19 mouse cellular contexts compared by ENCODE assay signal in the genomic region with DNA sequence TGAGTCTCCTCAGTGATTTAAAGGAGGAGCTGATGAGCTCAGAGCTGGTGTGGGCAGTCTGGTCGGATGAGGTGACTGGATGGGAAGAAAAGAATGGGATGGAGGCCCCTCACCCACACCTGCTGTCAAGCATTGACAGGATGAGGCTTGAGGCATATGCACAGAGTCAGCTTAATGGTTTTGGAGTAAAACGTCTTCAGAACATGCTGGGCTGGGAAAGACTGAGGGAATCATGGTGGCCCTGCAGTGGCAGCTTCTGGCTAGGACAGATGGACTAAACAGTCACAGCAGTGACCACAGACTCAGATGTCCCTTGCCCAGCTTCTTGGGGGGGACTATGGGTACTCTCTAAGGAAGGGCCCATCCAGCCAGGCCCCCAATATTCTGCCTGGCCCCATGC. TPM values are rescaled to one million over a fixed set of nuclear protein-coding genes. Genes with fewer than 3 reads are reported as not detected.
DNase-seq lines count a peak whose midpoint lies in the region; ATAC-seq and TF ChIP-seq lines count a peak whose summit lies in the region.
"Had no signal": no experiment of that assay in that cellular context is flagged by ENCODE, and none has a peak within 500 bp of the region (broad histone marks: within the 10 kb centered on the region; RNA-seq: fewer than 3 reads in every experiment).

No protein-coding gene starts in this region.

- peak; percentile 54 to 59 for DNase-seq in cerebellum, postnatal 10 days
- DNase-seq in cerebellum, adult 11-12 months: no peak
- no peak for DNase-seq in hindbrain, postnatal 0 days (ENCODE audit: low spot score)
- DNase-seq: adrenal gland, adult 2 months; adrenal gland, adult 8-10 months; adrenal gland, postnatal 10 days; adrenal gland, postnatal 14 days; adrenal gland, postnatal 25 days; adrenal gland, postnatal 36 days; B cell, adult 2 months; cerebellum, adult 11 months; cerebellum, adult 18-20 months; cerebellum, adult 2 months had no signal

- ATAC-seq in hindbrain, postnatal 0 days: 0 out of 2 replicates have a peak, but pooled peaks have one; percentile 15
- no peak for ATAC-seq in hindbrain, embryonic 13.5 days (ENCODE audit: low FRiP score)
- ATAC-seq: activated CD4-positive, CD25-positive, alpha-beta regulatory T cell, adult 4 months; CD4-positive, CD25-positive, alpha-beta regulatory T cell, adult 4 months; Patski had no signal

- no peak overlapping the region for H3K27ac ChIP-seq in hindbrain, postnatal 0 days
- no peak overlapping the region for H3K27ac ChIP-seq in hindbrain, embryonic 13.5 days

- WGBS in hindbrain, postnatal 0 days: 49% methylated on average over 2 of the region's 2 CpGs
- 48% methylated on average over 2 of the region's 2 CpGs for WGBS in hindbrain, embryonic 13.5 days

- no peak for TF ChIP-seq CTCF in hindbrain, postnatal 0 days (IDR thresholded peaks at IDR 0.05; ENCODE audit: low read depth)

- no peak overlapping the region for H3K4me3 ChIP-seq in hindbrain, postnatal 0 days (ENCODE audit: low read length)
- H3K4me3 ChIP-seq in hindbrain, embryonic 13.5 days: no peak overlapping the region

- no peak overlapping the region for H3K9ac ChIP-seq in hindbrain, postnatal 0 days (replicated peaks; ENCODE audit: low read length)
- no peak overlapping the region for H3K9ac ChIP-seq in hindbrain, embryonic 13.5 days

- 0 out of 2 replicates have a peak, but pooled peaks cover 6% of the 10 kb centered on the region for H3K4me1 ChIP-seq in hindbrain, postnatal 0 days (ENCODE audit: insufficient read depth, low read length)
- H3K4me1 ChIP-seq in hindbrain, embryonic 13.5 days (replicated peaks): no peaks in the 10 kb centered on the region

- no peaks in the 10 kb centered on the region for H3K36me3 ChIP-seq in hindbrain, postnatal 0 days (ENCODE audit: insufficient read depth, low read length)
- no peaks in the 10 kb centered on the region for H3K36me3 ChIP-seq in hindbrain, embryonic 13.5 days
- H3K36me3 ChIP-seq: G1E had no signal

- H3K4me2 ChIP-seq in hindbrain, postnatal 0 days (ENCODE audit: low read depth, low read length): no peak overlapping the region
- no peak overlapping the region for H3K4me2 ChIP-seq in hindbrain, embryonic 13.5 days

- H3K27me3 ChIP-seq in hindbrain, postnatal 0 days (ENCODE audit: insufficient read depth, low read length): no peaks in the 10 kb centered on the region
- H3K27me3 ChIP-seq in hindbrain, embryonic 13.5 days: peaks cover 10% of the 10 kb centered on the region; the same call in 1 of the 2 replicates
- H3K27me3 ChIP-seq: Patski had no signal

- no peaks in the 10 kb centered on the region for H3K9me3 ChIP-seq in hindbrain, postnatal 0 days (ENCODE audit: low read length)
- H3K9me3 ChIP-seq in hindbrain, embryonic 13.5 days: no peaks in the 10 kb centered on the region
- H3K9me3 ChIP-seq: G1E had no signal

RNA-seq across cellular contexts. Expression of gene Slco4a1, which starts 30.9 kb away (rescaled TPM):
- 4.0 and 5.4 TPM in 2 replicates for total RNA-seq in hindbrain, postnatal 0 days (2014; rRNA removed)
- 2.0 and 2.9 TPM in 2 replicates for polyA plus RNA-seq in hindbrain, postnatal 0 days (2015; fragmentation: Nextera tagmentation; extraction: Ambion mirVana)
- 1.9 and 2.2 TPM in 2 replicates for polyA plus RNA-seq in hindbrain, embryonic 13.5 days (2015; fragmentation: Nextera tagmentation; extraction: Ambion mirVana)
- total RNA-seq: MEL had no signal
- polyA plus RNA-seq: G1E had no signal

Comparison
In these comparisons a context has a peak if more than half of its experiments do, and no peak if none do; other contexts are left out.
1. DNase-seq: peak in cerebellum, postnatal 10 days (2 of 2); none in cerebellum, adult 11-12 months (single experiment) and hindbrain, postnatal 0 days (single experiment).